Mouse (Mus musculus) ES-E14 (cell line): ENCODE data around the gene Mcat. TPM values are rescaled to one million over a fixed set of nuclear protein-coding genes. Genes with fewer than 3 reads are reported as not detected.

Source experiments
- DNase-seq: peaks from one replicate; pipeline ENCODE4 v3.0.0-alpha.2; 2013; ENCODE audit warnings: low read depth, low spot score
- H3K27ac ChIP-seq: 2 replicates; pipeline ENCODE4 v1.5.1; 2012; ENCODE audit warnings: low read depth, mild to moderate bottlenecking, low read length, moderate library complexity, mixed read lengths; ENCODE audit not compliant: poor library complexity, insufficient read depth, severe bottlenecking
- H3K36me3 ChIP-seq: 2 replicates; pipeline ENCODE4 v1.6.1; 2012; ENCODE audit warnings: mild to moderate bottlenecking, low read length, moderate library complexity, mixed read lengths; ENCODE audit not compliant: control insufficient read depth, poor library complexity, insufficient read depth, severe bottlenecking
- H3K4me1 ChIP-seq, 2 experiments: fragments of 150-350 bp in 1 of 2; sonication (generic) in 1 of 2; 2 replicates each; pipeline ENCODE4 v1.6.1; 2012; ENCODE audit warnings: low read length in 2 of 2, mild to moderate bottlenecking in 1 of 2, mixed read lengths in 1 of 2; ENCODE audit not compliant: control insufficient read depth in 2 of 2, insufficient read depth in 2 of 2, poor library complexity in 1 of 2
- H3K4me3 ChIP-seq, 2 experiments: fragments of 150-350 bp in 1 of 2; sonication (generic) in 1 of 2; 2 replicates each; pipeline ENCODE4 v1.5.1; 2012; ENCODE audit warnings: low read length in 2 of 2, low read depth in 1 of 2, mild to moderate bottlenecking in 1 of 2, mixed read lengths in 1 of 2; ENCODE audit not compliant: insufficient read depth in 1 of 2, poor library complexity in 1 of 2, severe bottlenecking in 1 of 2
- H3K9ac ChIP-seq: 2 replicates; pipeline ENCODE4 v1.6.1; 2012; ENCODE audit warnings: low read depth, mild to moderate bottlenecking, low read length, mixed read lengths; ENCODE audit not compliant: poor library complexity, insufficient read depth, severe bottlenecking
- H3K9me3 ChIP-seq: fragments of 150-350 bp; sonication (generic); 2 replicates; pipeline ENCODE4 v1.6.1; 2012; ENCODE audit warnings: low read depth, mild to moderate bottlenecking, low read length; ENCODE audit not compliant: control insufficient read depth, insufficient read depth
- CHD2 ChIP-seq: IDR thresholded peaks from 2 replicates; pipeline ENCODE4 v1.6.1; 2014; ENCODE audit warnings: mild to moderate bottlenecking, low read depth, low read length, inconsistent platforms
- HCFC1 ChIP-seq: IDR thresholded peaks from 2 replicates; pipeline ENCODE4 v1.6.1; 2012; ENCODE audit warnings: low read length, inconsistent platforms, borderline replicate concordance; ENCODE audit not compliant: insufficient read depth
- MAFK ChIP-seq: IDR thresholded peaks from 2 replicates; pipeline ENCODE4 v1.6.1; 2014; ENCODE audit warnings: mild to moderate bottlenecking, low read depth, low read length, inconsistent platforms; ENCODE audit not compliant: insufficient read depth
- ZC3H11A ChIP-seq: IDR thresholded peaks from 2 replicates; pipeline ENCODE4 v1.6.1; 2012; ENCODE audit warnings: low read depth, mild to moderate bottlenecking, inconsistent platforms, low read length, borderline replicate concordance
- ZNF384 ChIP-seq: IDR thresholded peaks from 2 replicates; pipeline ENCODE4 v1.6.1; 2012; ENCODE audit warnings: low read depth, low read length, inconsistent platforms
- in situ Hi-C, 2 experiments: fragments of 600-800 bp; cut with MboI; formaldehyde crosslinking; loops; one replicate each; pipeline ENCODE4 v1.15.1; 2025; ENCODE audit warnings: low sequenced_read_pairs in 2 of 2, inconsistent platforms in 1 of 2; ENCODE audit not compliant: unreplicated experiment in 2 of 2
- total RNA-seq: library from RNA; depleted of rRNA; stranded (reverse); fragments of 300-350 nt; gene quantifications from 2 replicates; pipeline ENCODE4 v1.2.3, GENCODE M21; 2012

Mcat gene
- total RNA-seq, 1 experiment = 30.9 TPM

- peak overlapping the region; percentile 32 to 47; a peak in 3 of 4 replicates for H3K4me3 ChIP-seq
These were observed 6.1 kb upstream of the Mcat start for GRCm38 (mm10) chr15:83569682-83570081.

GRCm38 (mm10) chr15:83568544-83568943, 5.0 kb upstream of the Mcat start:
- in situ Hi-C loops = no loop called here
- no peak overlapping the region for H3K9ac ChIP-seq
- no peak overlapping the region for H3K27ac ChIP-seq
- no peak for DNase-seq
- TF ChIP-seq MAFK = no peak
- TF ChIP-seq CHD2 = no peak
- TF ChIP-seq ZC3H11A = no peak
- TF ChIP-seq HCFC1 = no peak
- no peak for TF ChIP-seq ZNF384
- no peaks in the 10 kb centered on the region for H3K9me3 ChIP-seq
- H3K4me3 ChIP-seq = no peak overlapping the region
- H3K36me3 ChIP-seq = no peaks in the 10 kb centered on the region; the same call in 1 of the 2 replicates
- H3K4me1 ChIP-seq = peaks cover 2 to 22% of the 10 kb centered on the region in 2 experiments; a peak in 3 of 4 replicates

More at GRCm38 (mm10) chr15:83569682-83570081, 6.1 kb upstream of the Mcat start:
- peak; percentile 75; the same call in 1 of the 2 replicates for TF ChIP-seq CHD2
- no peak for TF ChIP-seq ZC3H11A
- Histone ChIP-seq H3K36me3 (no peaks in the 10 kb centered on the region; the same call in 1 of the 2 replicates), H3K4me1 (peaks cover 2 to 20% of the 10 kb centered on the region in 2 experiments; a peak in 3 of 4 replicates), H3K9ac (no peak overlapping the region), H3K9me3 (no peaks in the 10 kb centered on the region), H3K27ac (no peak overlapping the region)
- in situ Hi-C loops = no loop called here
- DNase-seq = no peak

- Histone ChIP-seq H3K9ac (no peak overlapping the region), H3K27ac (no peak overlapping the region), H3K36me3 (no peaks in the 10 kb centered on the region; the same call in 1 of the 2 replicates), H3K4me1 (peaks cover 2 to 25% of the 10 kb centered on the region in 2 experiments; a peak in 3 of 4 replicates), H3K9me3 (no peaks in the 10 kb centered on the region), H3K4me3 (no peak overlapping the region)
- no peak for DNase-seq
- no peak for TF ChIP-seq CHD2
- no peak for TF ChIP-seq HCFC1
- no peak for TF ChIP-seq ZNF384
- no peak for TF ChIP-seq MAFK
- no peak for TF ChIP-seq ZC3H11A
- in situ Hi-C loops = no loop called here
These were observed 4.1 kb upstream of the Mcat start for GRCm38 (mm10) chr15:83567728-83568127.

GRCm38 (mm10) chr15:83566006-83566405, 2.4 kb upstream of the Mcat start:
- no peak overlapping the region for H3K27ac ChIP-seq
- peaks cover 5 to 34% of the 10 kb centered on the region in 2 experiments; a peak in 3 of 4 replicates for H3K4me1 ChIP-seq
- H3K9ac ChIP-seq = no peak overlapping the region
- no peak overlapping the region for H3K4me3 ChIP-seq
- in situ Hi-C loops = no loop called here
- no peak for DNase-seq
- H3K36me3 ChIP-seq = no peaks in the 10 kb centered on the region
- no peak for TF ChIP-seq ZNF384
- no peak for TF ChIP-seq HCFC1
- TF ChIP-seq MAFK = no peak
- no peak for TF ChIP-seq CHD2
- no peak for TF ChIP-seq ZC3H11A
- no peaks in the 10 kb centered on the region for H3K9me3 ChIP-seq

- TF ChIP-seq ZC3H11A (no peak), MAFK (peak; percentile 33; the same call in 1 of the 2 replicates)
- H3K36me3 ChIP-seq = no peaks in the 10 kb centered on the region
- DNase-seq = no peak
- H3K9ac ChIP-seq = no peak overlapping the region
- no peak overlapping the region for H3K4me3 ChIP-seq
- no peaks in the 10 kb centered on the region for H3K9me3 ChIP-seq
- in situ Hi-C loops = no loop called here
- H3K4me1 ChIP-seq = peaks cover 5 to 32% of the 10 kb centered on the region in 2 experiments; a peak in 3 of 4 replicates
- no peak overlapping the region for H3K27ac ChIP-seq
These were observed 1.8 kb upstream of the Mcat start for GRCm38 (mm10) chr15:83565434-83565833.
